Mouse (Mus musculus): Measurements from ENCODE around the gene Lect2.

Gene Lect2

DNA sequence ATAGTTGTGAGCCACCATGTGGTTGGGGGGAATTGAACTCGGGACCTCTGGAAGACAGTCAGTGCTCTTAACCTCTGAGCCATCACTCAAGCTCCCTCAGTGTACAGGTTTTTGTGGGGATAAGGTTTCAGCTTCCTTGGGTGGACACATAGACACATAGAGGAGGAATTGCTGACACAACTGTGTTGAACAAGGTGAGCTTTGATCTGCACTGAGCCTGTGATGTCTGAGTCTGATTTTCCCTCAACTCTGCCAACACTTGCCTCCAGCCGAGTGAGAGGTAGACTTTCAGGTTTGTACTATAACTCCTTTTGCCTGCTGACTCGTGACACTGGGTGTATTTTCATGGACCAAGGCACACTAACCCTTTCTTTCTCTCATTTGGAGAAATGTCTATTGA lies 8.4 kb upstream of the Lect2 start:
- DNase-seq (ENCODE audit: low spot score), result no peak

DNA sequence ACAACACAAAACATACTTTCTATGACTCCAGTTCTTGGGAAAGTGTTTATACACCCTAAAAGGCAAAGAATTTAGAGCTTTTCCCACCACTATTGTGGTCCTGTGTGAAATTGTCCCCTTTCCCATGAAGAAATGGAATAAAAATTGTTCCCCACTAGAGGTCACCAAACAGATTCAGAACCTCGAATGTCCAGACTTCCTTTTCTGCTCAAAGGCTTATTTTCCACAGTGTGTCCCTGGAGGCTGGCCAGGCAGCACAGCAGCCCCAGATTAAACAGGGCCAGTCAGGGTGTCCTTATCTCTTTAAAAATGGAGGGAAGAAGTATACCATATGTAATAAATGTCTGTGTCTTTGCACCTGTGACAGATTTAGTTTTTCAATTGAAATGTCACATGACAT lies 7.7 kb upstream of the Lect2 start:
- no peak for DNase-seq (ENCODE audit: low spot score)

DNA sequence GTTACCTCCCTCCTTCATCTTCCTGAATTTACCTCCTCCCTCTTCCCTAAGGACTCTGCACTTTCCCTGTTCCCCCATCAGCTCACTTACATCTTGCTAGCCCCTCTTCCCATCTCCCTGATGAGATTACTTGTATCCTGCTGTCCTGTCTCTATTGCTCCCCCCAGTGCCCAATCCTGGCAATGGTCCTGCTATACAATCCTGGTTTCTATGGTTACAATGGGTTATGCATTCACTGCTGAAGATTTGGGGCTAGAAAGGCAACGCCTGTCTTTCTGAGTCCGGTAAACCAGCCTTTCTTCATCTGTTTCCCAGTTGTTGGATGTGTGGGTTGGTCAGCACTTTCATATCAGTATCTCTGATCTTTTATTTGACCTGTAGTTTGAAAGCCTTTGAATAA lies 6.1 kb upstream of the Lect2 start:
- peak; percentile 47 for DNase-seq (ENCODE audit: low spot score)

DNA sequence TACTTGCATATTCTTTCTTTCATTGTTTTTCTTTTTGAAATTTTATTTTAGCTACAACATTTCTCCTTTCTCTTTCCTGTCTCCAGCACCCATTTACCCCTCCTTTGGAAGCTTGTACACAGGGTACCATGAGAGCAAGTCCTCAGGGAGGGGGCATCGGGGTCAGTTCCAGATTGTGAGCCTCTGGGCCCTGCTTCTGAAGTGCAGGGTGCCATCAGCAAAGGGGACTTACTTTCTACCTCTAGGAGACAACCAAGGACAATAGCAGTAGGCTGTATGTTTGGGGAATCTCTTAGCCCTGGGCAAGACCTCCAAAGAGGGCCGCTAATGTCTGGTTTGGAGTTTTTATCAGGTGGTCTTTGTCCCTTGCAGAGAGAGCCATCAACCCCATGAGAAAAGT lies 5.6 kb upstream of the Lect2 start:
- no peak for DNase-seq (ENCODE audit: low spot score)

DNA sequence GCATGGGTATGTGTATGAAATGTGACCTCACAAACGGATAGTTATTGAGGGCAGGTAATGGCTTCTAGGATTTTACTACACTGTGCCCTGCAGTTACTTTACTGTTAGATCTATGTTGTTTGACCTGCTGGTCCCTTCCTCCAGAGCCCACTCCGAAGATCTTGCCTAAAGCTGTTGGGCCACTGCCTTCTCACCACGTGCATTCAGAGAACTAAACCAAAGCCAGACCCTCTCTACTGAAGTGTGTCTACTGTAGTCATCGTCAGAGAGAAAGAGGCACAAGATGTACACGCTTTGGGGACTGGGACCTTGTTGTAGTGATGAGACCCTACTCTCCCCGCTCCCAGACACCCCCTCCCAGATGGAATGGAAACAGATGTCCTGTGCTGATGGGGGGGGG lies 3.4 kb upstream of the Lect2 start:
- DNase-seq (ENCODE audit: low spot score), result no peak

DNA sequence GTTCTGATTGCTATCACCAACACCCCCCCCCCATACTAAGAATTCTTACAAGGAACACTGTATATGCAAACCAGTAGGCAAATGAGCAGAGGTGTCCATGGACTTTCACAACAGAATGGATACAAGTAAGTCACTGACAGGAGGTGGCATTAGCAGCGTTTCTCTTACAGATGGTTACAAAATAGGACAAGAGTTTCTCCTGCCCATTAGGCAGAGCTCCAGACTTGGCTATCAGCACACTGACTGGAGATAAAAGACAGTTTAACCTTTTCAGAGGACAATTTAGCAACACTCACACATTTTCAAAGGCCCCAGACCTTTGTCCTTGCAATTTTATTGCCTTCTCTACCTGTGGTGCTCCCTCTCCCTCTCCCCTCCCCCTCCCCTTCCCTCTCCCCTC lies 2.3 kb upstream of the Lect2 start:
- DNase-seq (ENCODE audit: low spot score), result no peak

DNA sequence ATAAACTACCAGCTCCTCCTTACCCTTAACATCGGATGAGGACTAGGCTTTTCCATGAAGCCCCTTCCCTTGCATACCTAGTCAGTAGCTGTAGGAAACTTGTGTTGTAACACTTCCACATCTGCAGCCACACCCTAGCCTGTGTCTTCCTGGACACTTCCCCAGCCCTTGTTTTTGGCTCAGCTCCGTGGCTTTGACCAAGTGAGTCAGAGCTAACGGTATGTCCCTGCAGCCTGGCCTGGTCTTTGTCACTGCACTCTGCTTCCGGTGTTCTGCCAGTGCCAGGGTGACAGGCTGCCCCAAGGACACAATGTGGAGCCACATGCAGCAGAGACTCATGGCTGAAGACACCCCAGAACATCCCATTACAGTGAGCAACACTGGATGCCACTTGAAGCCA lies 1.1 kb upstream of the Lect2 start:
- no peak for DNase-seq (ENCODE audit: low spot score)

DNA sequence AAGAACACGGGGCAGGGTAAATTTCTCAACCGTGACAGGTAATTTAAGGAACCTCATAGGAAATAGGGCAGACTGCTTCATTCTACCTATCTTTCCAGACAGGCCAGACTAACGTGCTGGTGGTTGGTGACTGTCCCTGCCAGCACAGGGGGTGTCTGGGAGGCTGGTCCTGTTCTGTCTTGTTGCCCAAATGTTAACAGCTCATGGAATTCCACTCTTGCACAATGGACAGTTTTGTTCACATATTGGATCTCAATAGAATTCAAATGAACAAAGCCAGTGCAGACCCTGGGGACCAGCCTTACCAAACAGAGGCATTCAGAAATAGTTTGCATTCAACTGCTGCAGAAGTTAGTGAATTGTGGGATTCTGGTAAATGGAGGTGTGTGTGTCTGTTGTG lies 3.3 kb downstream of the Lect2 start:
- no peak for DNase-seq (ENCODE audit: low spot score)

DNA sequence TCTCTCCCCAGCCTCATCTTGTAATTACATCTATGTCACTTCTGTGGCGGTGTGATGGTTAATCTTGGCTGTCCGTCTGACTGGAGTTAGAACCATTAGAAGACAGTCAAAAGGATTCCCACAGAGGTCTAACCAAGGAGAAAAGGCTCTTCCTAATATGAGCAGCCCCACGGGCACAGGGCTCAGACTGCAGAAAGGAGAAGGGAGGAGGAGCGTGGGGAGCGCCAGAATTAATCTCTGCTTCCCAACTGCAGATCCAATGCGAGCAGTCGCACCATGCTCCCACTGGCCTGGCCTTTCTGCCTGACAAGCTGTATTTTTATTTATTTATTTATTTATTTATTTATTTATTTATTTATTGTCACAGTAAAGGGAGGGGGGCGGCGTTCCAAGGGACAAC lies 4.5 kb downstream of the Lect2 start:
- DNase-seq (ENCODE audit: low spot score), result no peak

DNA sequence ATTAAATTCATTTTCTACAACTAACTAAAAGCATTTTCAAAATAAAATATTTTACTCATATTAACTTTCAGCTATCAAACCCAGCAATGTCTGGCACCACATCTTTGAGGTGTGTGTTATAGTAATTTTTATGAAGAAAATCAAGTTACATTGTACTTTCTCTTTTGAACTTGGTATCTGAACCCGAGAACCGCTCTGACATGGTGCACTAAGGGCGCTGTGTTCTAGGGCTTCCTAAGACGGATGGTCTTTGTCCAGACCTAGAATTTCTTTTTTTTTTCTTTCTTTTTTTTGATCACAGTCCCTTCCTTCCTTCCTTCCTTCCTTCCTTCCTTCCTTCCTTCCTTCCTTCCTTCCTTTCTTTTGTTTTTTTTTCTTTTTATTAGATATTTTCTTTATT lies 8.5 kb downstream of the Lect2 start:
- no peak for DNase-seq (ENCODE audit: low spot score)

DNA sequence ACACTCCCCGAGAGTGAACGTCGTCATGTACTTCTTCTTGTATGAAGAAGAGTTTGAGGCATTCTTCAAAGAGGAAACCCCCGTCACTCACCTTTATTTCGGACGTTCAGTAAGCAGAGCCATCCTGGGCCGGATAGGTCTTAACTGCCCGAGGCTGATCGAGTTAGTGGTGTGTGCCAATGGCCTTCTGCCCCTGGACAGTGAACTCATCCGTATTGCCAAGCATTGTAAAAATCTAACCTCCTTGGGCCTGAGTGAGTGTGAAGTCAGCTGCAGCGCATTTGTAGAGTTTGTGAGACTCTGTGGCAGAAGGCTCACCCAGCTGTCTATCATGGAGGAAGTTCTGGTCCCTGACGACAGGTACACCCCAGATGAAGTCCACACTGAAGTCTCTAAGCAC lies 11.3 kb downstream of the Lect2 start:
- no peak for DNase-seq (ENCODE audit: low spot score)

DNA sequence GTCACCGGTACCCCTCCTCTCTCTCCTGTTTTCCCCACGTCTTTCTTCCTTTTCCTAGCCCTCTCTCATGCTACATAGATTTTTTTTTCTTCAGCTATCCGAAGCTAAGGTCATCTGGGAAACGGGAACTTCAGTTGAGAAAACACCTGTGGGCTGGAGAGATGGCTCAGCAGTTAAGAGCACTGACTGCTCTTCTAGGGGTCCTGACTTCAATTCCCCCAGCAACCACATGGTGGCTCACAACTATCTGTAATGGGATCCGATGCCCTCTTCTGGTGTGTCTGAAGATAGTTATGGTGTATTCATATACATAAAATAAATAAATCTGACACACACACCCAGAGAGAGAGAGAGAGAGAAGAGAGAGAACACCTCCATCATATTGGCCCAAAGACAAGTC lies 12.7 kb downstream of the Lect2 start:
- no peak for DNase-seq (ENCODE audit: low spot score)

DNA sequence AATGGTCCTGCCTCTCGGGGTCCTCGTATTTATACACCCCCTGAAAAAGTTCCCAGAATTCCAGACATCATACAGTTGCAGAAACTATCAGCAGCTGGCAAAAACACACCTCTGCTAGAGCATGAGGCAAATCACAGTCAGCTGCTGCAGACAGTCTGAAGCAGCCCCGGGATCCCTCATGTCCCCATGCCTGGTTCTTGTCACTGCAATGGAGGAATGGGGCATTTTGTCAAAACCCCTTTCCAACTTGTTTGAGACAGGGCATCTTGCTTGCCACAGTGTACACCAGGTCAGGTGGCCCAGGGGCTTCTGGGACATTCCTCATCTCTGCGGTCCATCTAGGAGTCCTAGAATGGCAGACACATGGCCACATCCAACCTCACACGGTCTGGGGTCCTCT lies 13.4 kb downstream of the Lect2 start:
- DNase-seq (ENCODE audit: low spot score), result no peak

DNA sequence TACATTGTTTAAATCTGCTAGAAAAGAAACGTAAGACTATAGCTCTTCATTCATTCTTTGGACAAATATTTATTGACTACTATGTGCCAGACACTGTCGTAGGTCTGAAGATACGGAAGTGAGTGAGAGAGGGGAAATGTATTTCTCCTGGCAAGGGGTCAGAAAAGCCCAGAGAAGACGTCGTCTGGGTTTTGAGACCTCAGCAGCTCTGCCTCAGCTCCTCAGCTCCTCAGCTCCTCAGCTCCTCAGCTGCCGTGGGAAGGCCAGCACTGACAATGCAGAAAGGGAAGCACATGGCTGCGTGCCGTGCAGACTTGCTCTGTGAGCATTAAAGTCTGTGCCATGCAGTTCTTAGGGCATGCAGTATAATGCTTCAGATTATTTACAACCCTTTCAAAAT lies 18.6 kb downstream of the Lect2 start:
- DNase-seq (ENCODE audit: low spot score), result no peak

DNA sequence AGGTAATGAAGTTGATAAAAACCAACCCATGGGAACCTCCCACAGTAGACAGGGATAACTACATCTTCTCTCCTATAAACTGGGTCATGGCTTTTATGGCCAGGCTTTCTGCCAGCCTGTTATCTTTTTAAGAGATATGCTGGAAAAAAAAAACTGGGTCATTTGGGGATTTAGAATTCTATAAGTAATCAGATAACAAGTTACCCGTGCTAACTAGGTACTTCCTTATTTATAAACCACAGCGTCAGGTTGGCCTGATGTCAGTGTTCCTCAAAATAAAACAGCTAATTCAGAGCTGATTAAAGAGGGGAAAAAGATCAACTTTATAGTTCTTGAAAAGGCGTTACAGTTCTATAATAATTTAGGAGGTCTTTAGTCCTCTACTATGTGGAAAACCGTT lies 19.3 kb downstream of the Lect2 start:
- DNase-seq (ENCODE audit: low spot score), result no peak

DNA sequence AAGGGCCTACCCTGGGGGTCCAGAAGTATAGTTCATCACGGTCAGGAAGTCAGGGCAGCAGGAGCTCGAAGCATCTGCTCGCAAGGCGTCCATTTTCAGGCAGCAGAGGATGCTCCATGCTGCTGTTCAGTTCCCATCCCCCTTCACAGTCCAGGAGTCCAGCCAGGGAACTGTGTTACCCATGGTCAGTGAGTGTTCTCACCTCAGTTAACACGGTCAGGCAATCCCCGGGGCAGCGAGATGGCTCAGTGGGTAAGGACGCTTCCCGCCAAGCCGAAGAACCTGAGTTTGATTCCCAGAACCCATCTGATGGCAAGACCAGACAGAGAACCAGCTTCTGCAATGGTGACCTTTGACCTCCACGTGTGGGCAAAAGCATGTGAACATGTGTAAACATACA lies 20.0 kb downstream of the Lect2 start:
- DNase-seq (ENCODE audit: low spot score), result no peak

DNA sequence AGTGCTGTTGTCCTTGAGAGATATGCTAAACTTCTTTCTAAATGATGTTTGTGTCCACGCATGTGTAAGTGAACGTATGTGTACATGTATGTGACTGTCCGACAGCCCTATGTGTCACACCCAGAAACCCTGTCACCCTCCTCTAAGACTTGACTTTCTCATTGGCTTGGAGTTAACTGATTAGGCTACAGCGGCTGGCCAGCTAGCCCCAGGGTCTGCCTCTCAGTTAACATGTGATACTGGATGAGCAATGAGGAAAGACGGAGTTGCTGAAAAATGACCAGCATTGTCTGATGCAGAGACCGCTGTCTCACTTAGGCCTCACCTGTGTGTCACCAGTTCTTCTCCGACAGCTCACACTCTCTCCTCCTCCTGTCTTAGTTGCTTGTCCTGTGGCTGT lies 20.5 kb downstream of the Lect2 start:
- DNase-seq (ENCODE audit: low spot score), result no peak

DNA sequence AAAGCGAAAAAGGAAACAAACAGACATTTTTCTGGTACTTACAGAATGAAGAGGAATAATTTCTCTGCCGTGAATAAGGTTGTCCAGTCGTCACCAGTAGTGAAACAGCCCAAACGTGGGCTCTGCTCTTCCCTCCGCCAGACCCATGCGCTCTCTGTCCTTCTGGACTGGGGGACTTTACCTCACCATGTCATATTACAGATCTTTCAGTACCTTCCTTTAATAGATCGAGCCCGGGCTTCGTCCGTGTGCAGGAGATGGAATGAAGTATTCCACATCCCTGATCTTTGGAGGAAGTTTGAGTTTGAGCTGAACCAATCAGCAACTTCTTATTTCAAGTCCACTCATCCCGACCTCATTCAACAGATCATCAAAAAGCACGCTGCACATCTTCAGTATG lies 21.4 kb downstream of the Lect2 start:
- DNase-seq (ENCODE audit: low spot score), result no peak

DNA sequence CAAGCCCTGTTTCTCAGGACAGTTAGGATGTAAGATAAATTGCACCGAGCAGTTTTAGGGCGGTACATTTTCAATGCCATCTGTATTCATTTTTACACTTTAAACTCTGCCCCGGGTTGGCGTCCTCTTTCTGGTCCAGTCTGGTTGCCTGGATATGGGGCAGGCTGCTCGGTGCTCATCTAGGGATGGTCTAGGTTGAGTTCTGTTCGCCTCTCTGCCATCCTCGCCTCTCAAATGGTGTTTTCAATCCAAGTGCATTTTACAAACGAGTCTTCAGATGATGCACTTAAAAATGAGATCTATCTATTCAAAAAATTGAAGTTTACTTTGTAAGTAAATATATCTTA lies 25.5 kb downstream of the Lect2 start:
- DNase-seq (ENCODE audit: low spot score), result no peak

DNA sequence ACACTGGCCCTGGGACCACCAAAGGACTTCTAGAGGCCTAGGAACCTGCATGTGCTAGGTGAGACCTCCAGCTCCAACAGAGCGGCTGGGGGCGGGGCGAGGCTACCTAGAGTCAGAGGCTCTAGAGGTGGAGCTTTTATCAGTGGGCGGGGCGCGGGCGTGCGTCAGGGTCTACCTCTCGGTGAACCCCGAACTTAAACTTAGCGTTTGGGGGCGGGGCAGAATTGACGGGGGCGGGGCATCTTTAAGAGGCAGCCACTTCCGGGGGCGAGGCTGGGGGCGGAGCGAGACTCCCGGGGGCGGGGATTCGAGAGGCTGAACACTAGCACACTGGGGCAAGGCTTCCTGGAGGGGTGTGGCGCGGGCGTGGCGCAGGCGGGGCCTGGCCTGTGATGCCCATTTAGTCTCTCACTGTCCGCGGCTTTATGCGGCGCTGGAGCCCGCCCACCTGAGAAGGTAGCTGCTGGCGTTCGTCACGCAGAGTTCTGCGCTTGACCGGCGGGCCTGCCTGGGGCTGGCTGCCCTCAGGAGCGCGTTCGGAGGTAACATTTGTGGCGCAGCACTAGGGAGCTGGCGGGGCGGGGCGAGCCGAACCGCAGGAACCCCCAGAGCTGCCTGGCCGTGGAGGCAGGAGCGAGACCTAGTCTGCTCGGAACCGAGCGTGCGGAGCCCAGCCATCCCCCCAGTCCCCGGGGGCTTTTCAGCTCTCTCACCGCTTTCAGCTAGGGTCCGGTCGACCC lies 26.1 kb downstream of the Lect2 start, which contains the start of gene Fbxl21:
Gene Fbxl21, plus strand, starts transcription at position 392 of the 740 bp plus-strand sequence.
- DNase-seq (ENCODE audit: low spot score), result peak; percentile 74

DNA sequence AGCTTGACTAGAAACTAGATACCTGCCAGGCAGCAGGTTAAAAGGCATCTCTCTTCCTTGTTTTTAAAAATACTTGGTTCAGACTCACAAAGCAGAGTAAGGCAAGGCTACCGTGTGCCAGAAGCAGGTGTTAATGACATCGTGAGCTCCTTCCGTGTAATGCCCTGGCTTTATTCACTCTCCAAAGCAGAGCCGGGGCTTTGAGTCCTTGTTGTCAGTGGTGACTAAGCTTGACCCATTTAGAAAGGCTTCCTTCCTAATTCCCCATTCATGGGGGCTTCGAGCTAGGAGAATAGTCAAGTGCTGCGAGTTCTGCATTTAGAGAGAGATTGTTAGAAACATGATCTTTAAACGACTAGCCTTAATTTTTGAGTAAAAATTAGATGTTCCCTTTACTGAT lies 31.5 kb downstream of the Lect2 start:
- DNase-seq (ENCODE audit: low spot score), result no peak

DNA sequence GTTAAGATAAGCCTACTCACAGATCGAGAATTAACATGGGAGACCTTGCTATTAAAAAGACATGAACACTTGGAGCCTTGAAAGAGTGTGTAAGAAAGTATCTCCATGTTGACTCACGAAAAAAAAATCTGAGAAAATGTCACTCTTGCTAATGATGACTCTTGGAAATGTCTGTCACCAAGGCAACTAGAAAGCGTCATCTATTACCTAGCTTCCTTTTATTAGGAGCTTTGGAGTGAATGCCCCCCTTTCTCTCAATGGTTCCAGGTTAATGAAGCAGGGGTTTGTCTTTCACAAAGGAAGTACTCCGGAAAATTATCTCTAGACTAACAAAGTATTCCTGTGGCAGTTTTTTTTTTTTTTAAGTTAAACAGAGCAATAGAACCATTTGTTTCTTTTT lies 32.0 kb downstream of the Lect2 start:
- DNase-seq (ENCODE audit: low spot score), result no peak

DNA sequence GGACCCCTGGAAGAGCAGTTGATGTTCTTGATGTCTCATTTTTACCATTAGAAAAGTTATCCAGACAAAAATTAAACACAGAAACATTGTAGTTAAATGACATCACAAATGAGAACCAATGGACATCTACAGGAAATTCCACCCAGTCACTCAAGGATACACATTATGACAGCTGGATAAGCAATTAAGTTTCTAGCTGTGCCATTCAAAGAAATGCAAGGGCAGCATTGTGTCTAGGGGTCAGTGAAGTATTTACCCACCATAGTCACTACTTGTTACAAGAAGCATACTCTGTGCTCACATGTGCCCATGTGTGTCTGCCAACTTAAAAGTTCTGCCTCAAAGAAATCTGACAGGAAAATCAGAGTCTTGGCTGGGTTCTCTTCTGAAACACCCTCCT lies 34.7 kb downstream of the Lect2 start:
- DNase-seq (ENCODE audit: low spot score), result no peak

DNA sequence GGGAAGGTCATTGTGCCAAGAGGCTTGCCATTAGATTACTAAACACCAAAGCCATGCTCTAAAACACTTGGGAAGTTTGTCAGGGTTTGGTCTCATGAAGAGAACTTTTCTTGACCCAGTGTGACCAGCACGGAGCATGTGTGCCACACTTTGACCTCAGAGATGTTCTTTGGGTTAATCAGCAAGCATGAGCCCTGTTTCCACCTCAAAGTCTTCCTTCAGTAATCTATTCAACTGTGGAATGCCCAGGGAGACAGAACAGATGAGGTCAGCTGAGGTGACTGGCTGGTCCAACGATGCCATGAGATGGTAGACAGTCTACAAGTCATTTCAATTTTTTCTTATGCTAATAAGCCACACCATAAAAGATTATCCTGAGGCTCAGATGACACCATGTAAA lies 38.5 kb downstream of the Lect2 start:
- no peak for DNase-seq (ENCODE audit: low spot score)

Data from layer of hippocampus, adult 9-10 months (tissue).